Mouse (Mus musculus) stomach, embryonic 15.5 days (tissue): ENCODE data around the gene Fgfbp1. TPM values are rescaled to one million over a fixed set of nuclear protein-coding genes. Genes with fewer than 3 reads are reported as not detected.
A peak's percentile ranks its signal among the peaks of the same experiment; 100 is the strongest.

Experiments
- ATAC-seq: fragments of 200-750 bp; cut with Nextera tagmentation; 2 replicates; pipeline ENCODE4 v1.8.0; 2017; ENCODE audit warnings: low read depth, moderate number of reproducible peaks, moderate TSS enrichment; ENCODE audit not compliant: insufficient read depth, low FRiP score
- H3K27ac ChIP-seq: fragments of 300-500 bp; sonication (generic); 2 replicates; pipeline ENCODE4 v1.5.1; 2015; ENCODE audit warnings: mild to moderate bottlenecking, inconsistent platforms
- H3K27me3 ChIP-seq: fragments of 300-500 bp; sonication (generic); replicated peaks from 2 replicates; pipeline ENCODE4 v1.6.1; 2015; ENCODE audit warnings: inconsistent platforms
- H3K36me3 ChIP-seq: fragments of 300-500 bp; sonication (generic); 2 replicates; pipeline ENCODE4 v1.6.1; 2015; ENCODE audit warnings: inconsistent platforms
- H3K4me1 ChIP-seq: fragments of 300-500 bp; sonication (generic); 2 replicates; pipeline ENCODE4 v1.6.1; 2015; ENCODE audit warnings: inconsistent platforms
- H3K4me2 ChIP-seq: fragments of 300-500 bp; sonication (generic); 2 replicates; pipeline ENCODE4 v1.6.1; 2015; ENCODE audit warnings: mild to moderate bottlenecking, inconsistent platforms
- H3K4me3 ChIP-seq: fragments of 300-500 bp; sonication (generic); replicated peaks from 2 replicates; pipeline ENCODE4 v1.5.1; 2015; ENCODE audit warnings: inconsistent platforms
- H3K9ac ChIP-seq: fragments of 300-500 bp; sonication (generic); 2 replicates; pipeline ENCODE4 v1.6.1; 2015; ENCODE audit warnings: inconsistent platforms
- H3K9me3 ChIP-seq: fragments of 300-500 bp; sonication (generic); 2 replicates; pipeline ENCODE4 v1.6.1; 2016; ENCODE audit warnings: inconsistent platforms
- WGBS: fragments of 180-500 bp; shearing (Covaris S2); methylation state at CpG from one replicate; pipeline ENCODE4 v1.1.7; 2015; 5-methylcytosine and 5-hydroxymethylcytosine counted together
- polyA plus RNA-seq: library from polyadenylated mRNA; unstranded; fragments of >200 nt; fragmentation: Nextera tagmentation; extraction: Ambion mirVana; gene quantifications from 2 replicates; pipeline ENCODE4 v1.2.1, GENCODE M21; 2015

Fgfbp1 gene
- polyA plus RNA-seq, 1 experiment from 2014 or later: 69.6 TPM

DNA sequence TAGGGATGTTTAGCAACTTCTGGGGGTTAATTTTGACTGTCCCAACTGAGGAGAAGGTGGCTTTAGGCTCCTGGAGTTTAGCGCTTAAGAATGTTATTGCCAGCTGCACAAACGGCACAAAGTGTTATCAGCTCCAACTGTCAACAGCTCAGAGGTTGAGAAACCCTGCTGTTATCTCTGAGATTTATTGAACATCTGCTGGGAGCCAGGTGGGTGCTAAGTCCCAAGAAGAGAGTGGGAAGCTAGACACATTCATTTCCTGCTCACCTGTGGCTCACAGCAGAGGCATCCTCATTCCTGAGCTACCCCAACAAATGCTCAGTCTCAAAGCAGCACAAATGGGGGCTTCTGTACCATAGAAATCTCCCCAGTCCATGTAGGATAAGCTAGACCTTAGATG is 10.4 kb downstream of the Fgfbp1 start:
- Histone ChIP-seq H3K27me3 (no peaks in the 10 kb centered on the region), H3K4me1 (no peaks in the 10 kb centered on the region), H3K4me3 (no peak overlapping the region), H3K4me2 (no peak overlapping the region), H3K27ac (no peak overlapping the region), H3K9me3 (no peaks in the 10 kb centered on the region), H3K36me3 (no peaks in the 10 kb centered on the region), H3K9ac (no peak overlapping the region)
- 31% methylated on average over 2 of the region's 2 CpGs for WGBS
- ATAC-seq: no peak

DNA sequence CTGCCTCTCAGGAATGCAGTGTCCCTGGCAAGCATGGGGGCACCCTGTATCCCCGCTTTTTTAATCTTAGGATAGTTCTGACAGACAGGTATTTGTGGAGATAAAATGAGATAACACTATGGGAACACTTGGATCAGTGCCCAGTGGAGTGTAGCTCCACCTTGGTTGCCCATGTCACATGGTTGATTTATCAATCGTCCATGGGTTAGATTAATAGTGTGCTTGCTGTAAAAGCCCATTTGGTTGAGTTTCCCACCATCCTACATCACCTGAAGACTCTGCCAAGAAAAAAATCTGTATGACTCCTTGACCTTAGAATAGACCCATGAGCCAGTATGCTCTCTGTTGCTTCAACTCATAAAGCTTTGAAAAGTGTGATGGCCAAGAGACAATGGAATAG is 11.0 kb downstream of the Fgfbp1 start:
- no peak for ATAC-seq
- Histone ChIP-seq H3K4me3 (no peak overlapping the region), H3K27ac (no peak overlapping the region), H3K4me1 (no peaks in the 10 kb centered on the region), H3K9me3 (no peaks in the 10 kb centered on the region), H3K9ac (no peak overlapping the region), H3K4me2 (no peak overlapping the region), H3K27me3 (no peaks in the 10 kb centered on the region), H3K36me3 (no peaks in the 10 kb centered on the region)
- WGBS: 62% methylated on average over 2 of the region's 2 CpGs

- Histone ChIP-seq H3K27ac (no peak overlapping the region), H3K4me3 (no peak overlapping the region), H3K27me3 (no peaks in the 10 kb centered on the region), H3K4me1 (no peaks in the 10 kb centered on the region), H3K36me3 (no peaks in the 10 kb centered on the region), H3K9me3 (no peaks in the 10 kb centered on the region), H3K9ac (no peak overlapping the region), H3K4me2 (no peak overlapping the region)
- WGBS: 63% methylated on average over 2 of the region's 2 CpGs
- ATAC-seq: no peak
Measured at GRCm38 (mm10) chr5:43968634-43969033, 12.9 kb downstream of the Fgfbp1 start.

- Histone ChIP-seq H3K27me3 (no peaks in the 10 kb centered on the region), H3K27ac (no peak overlapping the region), H3K9me3 (no peaks in the 10 kb centered on the region), H3K9ac (no peak overlapping the region), H3K4me1 (no peaks in the 10 kb centered on the region), H3K4me2 (no peak overlapping the region), H3K4me3 (no peak overlapping the region), H3K36me3 (no peaks in the 10 kb centered on the region)
- ATAC-seq: no peak
- 88% methylated on average over 3 of the region's 3 CpGs for WGBS
Measured at GRCm38 (mm10) chr5:43961056-43961455, 20.5 kb downstream of the Fgfbp1 start.

DNA sequence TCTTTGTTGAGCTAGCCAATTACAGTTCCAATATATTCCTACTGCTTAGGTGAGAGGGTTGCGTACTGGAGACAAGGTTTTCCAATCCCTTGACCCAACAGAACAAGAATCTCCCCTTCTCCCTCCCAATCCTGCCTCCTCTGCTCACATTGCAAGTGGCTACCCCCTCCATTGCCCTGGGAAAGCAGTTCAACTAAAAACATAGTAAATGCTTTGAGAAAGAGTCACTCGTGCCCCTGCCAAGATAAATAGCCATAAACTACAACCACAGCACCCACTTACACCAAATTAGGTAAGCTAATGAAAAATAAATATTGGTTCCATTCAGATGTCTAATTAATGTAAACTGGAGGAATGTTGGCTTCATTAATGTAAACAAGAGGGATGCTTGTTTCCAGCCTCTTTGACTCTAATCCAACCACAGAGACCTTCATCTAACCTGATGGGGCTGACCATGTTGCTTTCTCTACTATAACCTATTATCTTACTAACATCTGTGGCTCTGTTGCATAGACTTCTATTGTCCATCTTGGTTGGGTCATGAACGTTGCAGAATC is 21.6 kb downstream of the Fgfbp1 start:
- H3K27ac ChIP-seq: no peak overlapping the region
- H3K4me1 ChIP-seq: no peaks in the 10 kb centered on the region
- H3K4me3 ChIP-seq: no peak overlapping the region
- no peak overlapping the region for H3K4me2 ChIP-seq
- WGBS: 83% methylated on average over 3 of the region's 3 CpGs
- H3K9me3 ChIP-seq: no peaks in the 10 kb centered on the region
- no peaks in the 10 kb centered on the region for H3K27me3 ChIP-seq
- no peak for ATAC-seq
- H3K9ac ChIP-seq: no peak overlapping the region
- H3K36me3 ChIP-seq: no peaks in the 10 kb centered on the region

DNA sequence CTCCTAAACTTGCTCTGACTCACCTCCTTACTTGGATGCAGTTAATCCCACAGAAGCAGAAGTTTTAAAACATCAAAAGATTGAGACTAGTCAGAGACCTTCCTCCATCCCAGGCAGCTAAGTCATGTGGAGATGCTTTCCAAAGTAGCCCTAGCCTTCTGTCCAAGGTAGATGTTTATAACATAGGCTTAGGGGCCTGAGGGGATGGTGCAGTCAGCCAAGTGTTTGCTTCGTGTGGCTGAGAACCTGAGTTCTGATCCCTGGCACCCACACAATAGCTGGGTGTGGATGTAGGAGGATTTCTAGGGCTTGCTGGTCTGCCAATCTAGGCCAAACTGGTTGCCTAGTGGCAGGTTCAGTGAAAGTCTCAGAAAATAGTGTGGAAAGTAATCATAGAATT is 28.3 kb downstream of the Fgfbp1 start:
- no peaks in the 10 kb centered on the region for H3K27me3 ChIP-seq
- no peak overlapping the region for H3K4me3 ChIP-seq
- ATAC-seq: no peak
- no peak overlapping the region for H3K27ac ChIP-seq
- 59% methylated on average over 1 of the region's 1 CpGs for WGBS
- H3K4me2 ChIP-seq: no peak overlapping the region
- no peak overlapping the region for H3K9ac ChIP-seq
- H3K9me3 ChIP-seq: no peaks in the 10 kb centered on the region
- peaks cover 4% of the 10 kb centered on the region; the same call in 1 of the 2 replicates for H3K4me1 ChIP-seq
- no peaks in the 10 kb centered on the region for H3K36me3 ChIP-seq

- peak overlapping the region; percentile 96 for H3K27ac ChIP-seq
- peak; percentile 43; the same call in 1 of the 2 replicates for ATAC-seq
- 2% methylated on average over 8 of the region's 8 CpGs for WGBS
- H3K27me3 ChIP-seq: no peaks in the 10 kb centered on the region
- H3K4me1 ChIP-seq: peaks cover 4% of the 10 kb centered on the region; the same call in 1 of the 2 replicates
- no peaks in the 10 kb centered on the region for H3K9me3 ChIP-seq
- no peaks in the 10 kb centered on the region for H3K36me3 ChIP-seq
- H3K4me2 ChIP-seq: peak overlapping the region; percentile 53
- H3K9ac ChIP-seq: no peak overlapping the region
- H3K4me3 ChIP-seq: peak overlapping the region; percentile 22
Measured at GRCm38 (mm10) chr5:43948748-43949275, 32.8 kb downstream of the Fgfbp1 start.

- WGBS: 3% methylated on average over 27 of the region's 27 CpGs
- H3K9me3 ChIP-seq: no peaks in the 10 kb centered on the region
- H3K4me3 ChIP-seq: peak overlapping the region; percentile 22
- peaks cover 4% of the 10 kb centered on the region; the same call in 1 of the 2 replicates for H3K4me1 ChIP-seq
- H3K27ac ChIP-seq: peak overlapping the region; percentile 96
- peak; percentile 96 for ATAC-seq
- H3K36me3 ChIP-seq: no peaks in the 10 kb centered on the region
- peak overlapping the region; percentile 53 for H3K4me2 ChIP-seq
- H3K9ac ChIP-seq: no peak overlapping the region
- no peaks in the 10 kb centered on the region for H3K27me3 ChIP-seq
Measured at GRCm38 (mm10) chr5:43948111-43948743, 33.4 kb downstream of the Fgfbp1 start.

- Histone ChIP-seq H3K4me3 (no peak overlapping the region), H3K4me2 (peak overlapping the region; percentile 53), H3K9ac (no peak overlapping the region), H3K9me3 (no peaks in the 10 kb centered on the region), H3K27me3 (no peaks in the 10 kb centered on the region), H3K27ac (peak overlapping the region; percentile 96), H3K36me3 (no peaks in the 10 kb centered on the region), H3K4me1 (peaks cover 4% of the 10 kb centered on the region; the same call in 1 of the 2 replicates)
- 17% methylated on average over 9 of the region's 9 CpGs for WGBS
- ATAC-seq: no peak
Measured at GRCm38 (mm10) chr5:43947330-43947977, 34.1 kb downstream of the Fgfbp1 start.

GRCm38 (mm10) chr5:43933269-43933668 is 48.3 kb downstream of the Fgfbp1 start:
- 32% methylated on average over 2 of the region's 2 CpGs for WGBS
- ATAC-seq: no peak
- H3K27ac ChIP-seq: no peak overlapping the region
- no peaks in the 10 kb centered on the region for H3K9me3 ChIP-seq
- no peaks in the 10 kb centered on the region for H3K36me3 ChIP-seq
- no peak overlapping the region for H3K4me2 ChIP-seq
- H3K27me3 ChIP-seq: no peaks in the 10 kb centered on the region
- no peak overlapping the region for H3K9ac ChIP-seq
- H3K4me1 ChIP-seq: no peaks in the 10 kb centered on the region
- no peak overlapping the region for H3K4me3 ChIP-seq
